Mouse (Mus musculus): Measurements from ENCODE around the gene Gdpd4. TPM values are rescaled to one million over a fixed set of nuclear protein-coding genes. Genes with fewer than 3 reads are reported as not detected.

The Gdpd4 gene
- total RNA-seq (2017) = not detected in 2 replicates

DNA sequence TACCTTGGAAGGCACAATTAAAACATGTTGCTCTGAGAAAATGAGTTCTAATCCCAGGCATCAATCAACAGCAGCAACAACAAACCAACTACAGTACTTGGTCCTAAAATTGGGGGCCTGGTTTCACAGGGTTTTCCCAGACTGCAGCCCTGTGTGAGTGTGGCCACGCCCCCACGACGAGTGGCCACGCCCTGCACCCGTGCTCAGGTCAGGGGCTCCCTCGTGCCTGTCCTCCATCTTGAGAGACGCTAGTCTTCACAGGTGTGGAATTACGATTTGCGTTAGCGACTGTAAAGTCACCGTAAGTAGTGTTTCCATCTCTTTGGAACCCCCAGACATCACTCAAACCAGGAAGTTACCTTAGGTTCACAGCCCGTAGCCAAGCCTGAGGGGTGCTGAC is at the start of gene Gdpd4:
Gene Gdpd4, plus strand, starts transcription at position 214 of the 400 bp plus-strand sequence.
- ATAC-seq (ENCODE audit: extremely low read depth, insufficient number of reproducible peaks, low FRiP score, poor library complexity, severe bottlenecking) = no peak

DNA sequence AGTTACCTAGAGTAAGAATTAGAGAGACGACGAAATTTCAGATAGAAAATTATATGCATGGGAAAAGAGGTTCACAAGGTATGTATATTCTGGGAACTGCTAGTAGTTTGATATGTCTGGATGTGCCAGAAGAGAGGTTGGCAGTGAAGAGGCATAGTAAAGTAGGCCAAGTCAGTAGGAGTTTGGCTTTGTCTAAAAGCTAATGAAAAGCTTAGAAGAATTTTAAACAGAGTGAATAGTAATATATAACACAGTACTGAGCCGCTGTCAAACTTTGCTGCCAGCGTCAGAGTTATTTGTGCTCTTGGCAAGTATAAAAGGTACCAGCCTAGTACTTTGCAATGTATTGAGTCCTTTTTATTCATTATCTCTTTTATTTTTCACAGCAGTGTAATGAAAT is 47.4 kb upstream of the Gdpd4 start:
- no peak for ATAC-seq (ENCODE audit: extremely low read depth, insufficient number of reproducible peaks, low FRiP score, poor library complexity, severe bottlenecking)

DNA sequence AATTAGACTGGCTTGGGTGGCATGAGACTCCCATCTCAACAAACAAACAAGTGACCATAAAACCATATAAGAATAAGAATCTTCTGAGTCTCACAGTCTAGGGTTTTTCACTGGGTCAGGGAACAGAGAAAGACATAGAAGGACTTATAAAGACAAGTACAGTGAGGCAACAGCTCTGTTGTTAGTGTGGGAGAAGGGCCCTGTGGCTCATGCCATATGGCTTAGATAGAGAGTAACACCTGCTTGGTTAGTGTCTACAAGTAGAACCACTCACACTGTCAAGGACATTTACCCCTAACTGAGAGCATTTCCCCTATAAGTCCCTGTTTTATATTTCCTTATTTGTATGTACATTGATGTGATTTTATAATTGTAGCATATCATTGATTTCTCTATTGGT is 46.4 kb upstream of the Gdpd4 start:
- no peak for ATAC-seq (ENCODE audit: extremely low read depth, insufficient number of reproducible peaks, low FRiP score, poor library complexity, severe bottlenecking)

- no peak for ATAC-seq (ENCODE audit: extremely low read depth, insufficient number of reproducible peaks, low FRiP score, poor library complexity, severe bottlenecking)
These were observed 41.8 kb upstream of the Gdpd4 start for GRCm38 (mm10) chr7:97877846-97878538.

- ATAC-seq (ENCODE audit: extremely low read depth, insufficient number of reproducible peaks, low FRiP score, poor library complexity, severe bottlenecking) = no peak
These were observed 8.1 kb upstream of the Gdpd4 start for GRCm38 (mm10) chr7:97911646-97912045.

- no peak for ATAC-seq (ENCODE audit: extremely low read depth, insufficient number of reproducible peaks, low FRiP score, poor library complexity, severe bottlenecking)
These were observed 4.8 kb upstream of the Gdpd4 start for GRCm38 (mm10) chr7:97914833-97915516.

DNA sequence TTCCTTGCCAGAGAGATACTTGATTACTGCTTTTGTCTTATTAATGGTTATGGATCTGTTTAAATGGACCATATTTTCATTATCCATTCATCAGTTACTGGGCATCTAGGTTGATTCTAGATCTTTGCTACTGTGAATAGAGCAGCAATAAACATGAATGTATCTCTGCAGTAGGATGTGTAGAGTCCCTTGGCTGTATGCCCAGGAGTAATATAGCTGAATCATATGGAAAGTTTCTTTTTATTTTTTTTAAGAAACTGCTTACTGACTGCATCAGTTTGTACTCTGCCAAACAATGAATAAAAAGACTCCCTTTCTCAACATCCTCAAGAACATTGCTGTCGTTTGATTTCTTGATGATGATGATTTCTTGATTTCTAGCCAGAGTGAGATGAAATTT is 6.1 kb downstream of the Gdpd4 start:
- no peak for ATAC-seq (ENCODE audit: extremely low read depth, insufficient number of reproducible peaks, low FRiP score, poor library complexity, severe bottlenecking)

GRCm38 (mm10) chr7:97926978-97927377 is 7.2 kb downstream of the Gdpd4 start:
- ATAC-seq (ENCODE audit: extremely low read depth, insufficient number of reproducible peaks, low FRiP score, poor library complexity, severe bottlenecking) = no peak

DNA sequence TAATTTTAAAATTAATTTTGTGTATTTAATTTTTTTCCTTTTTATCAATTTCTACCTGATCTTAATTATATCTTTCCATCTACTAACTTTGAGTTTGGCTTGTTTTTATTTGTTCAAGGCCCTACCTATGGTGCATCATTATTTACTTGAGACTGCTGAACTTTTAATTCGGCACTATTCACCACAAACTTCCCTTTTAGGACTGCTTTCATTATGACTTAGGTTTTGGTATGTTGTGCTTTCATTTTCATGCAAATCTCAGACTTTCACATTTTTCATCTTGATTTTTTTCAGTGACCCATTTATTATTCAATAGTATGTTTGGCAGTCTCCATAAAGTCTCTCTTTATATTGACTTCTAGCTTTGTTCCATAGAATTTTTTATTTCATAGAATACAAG is 24.7 kb downstream of the Gdpd4 start:
- ATAC-seq (ENCODE audit: extremely low read depth, insufficient number of reproducible peaks, low FRiP score, poor library complexity, severe bottlenecking) = no peak

GRCm38 (mm10) chr7:97972486-97972885 is 52.7 kb downstream of the Gdpd4 start:
- ATAC-seq (ENCODE audit: extremely low read depth, insufficient number of reproducible peaks, low FRiP score, poor library complexity, severe bottlenecking) = no peak

DNA sequence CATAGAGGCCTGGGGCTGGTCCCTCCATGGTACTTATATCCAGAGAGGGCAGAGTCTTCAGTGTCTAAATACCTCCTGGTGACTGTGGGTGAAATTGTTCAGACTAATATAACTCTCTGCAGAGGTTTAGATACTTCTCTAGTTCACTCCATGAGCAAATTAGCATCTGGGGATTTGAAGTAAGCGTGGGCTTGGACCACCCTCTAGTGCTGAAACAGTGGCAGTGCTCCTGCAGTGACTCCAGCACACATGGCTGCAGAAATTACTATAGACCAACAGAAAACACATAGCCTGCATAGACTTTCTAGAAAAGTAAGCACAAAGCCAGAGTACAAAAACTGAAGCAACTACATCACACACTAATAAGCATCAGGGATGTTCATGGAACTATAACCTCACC is 57.7 kb downstream of the Gdpd4 start:
- peak; percentile 58; the same call in 1 of the 2 replicates for ATAC-seq (ENCODE audit: extremely low read depth, insufficient number of reproducible peaks, low FRiP score, poor library complexity, severe bottlenecking)

- no peak for ATAC-seq (ENCODE audit: extremely low read depth, insufficient number of reproducible peaks, low FRiP score, poor library complexity, severe bottlenecking)
These were observed 64.5 kb downstream of the Gdpd4 start for GRCm38 (mm10) chr7:97984108-97984834.

GRCm38 (mm10) chr7:98002617-98003016 is 82.9 kb downstream of the Gdpd4 start:
- no peak for ATAC-seq (ENCODE audit: extremely low read depth, insufficient number of reproducible peaks, low FRiP score, poor library complexity, severe bottlenecking)

GRCm38 (mm10) chr7:98048101-98048824 is 128.5 kb downstream of the Gdpd4 start:
- ATAC-seq (ENCODE audit: extremely low read depth, insufficient number of reproducible peaks, low FRiP score, poor library complexity, severe bottlenecking) = no peak

- 0 out of 2 replicates have a peak, but pooled peaks have one; percentile 14 for ATAC-seq (ENCODE audit: extremely low read depth, insufficient number of reproducible peaks, low FRiP score, poor library complexity, severe bottlenecking)
These were observed 132.2 kb downstream of the Gdpd4 start for GRCm38 (mm10) chr7:98051980-98052379.

- ATAC-seq (ENCODE audit: extremely low read depth, insufficient number of reproducible peaks, low FRiP score, poor library complexity, severe bottlenecking) = no peak
These were observed 134.7 kb downstream of the Gdpd4 start for GRCm38 (mm10) chr7:98054461-98054860.

GRCm38 (mm10) chr7:98054942-98055341 is 135.2 kb downstream of the Gdpd4 start:
- no peak for ATAC-seq (ENCODE audit: extremely low read depth, insufficient number of reproducible peaks, low FRiP score, poor library complexity, severe bottlenecking)

DNA sequence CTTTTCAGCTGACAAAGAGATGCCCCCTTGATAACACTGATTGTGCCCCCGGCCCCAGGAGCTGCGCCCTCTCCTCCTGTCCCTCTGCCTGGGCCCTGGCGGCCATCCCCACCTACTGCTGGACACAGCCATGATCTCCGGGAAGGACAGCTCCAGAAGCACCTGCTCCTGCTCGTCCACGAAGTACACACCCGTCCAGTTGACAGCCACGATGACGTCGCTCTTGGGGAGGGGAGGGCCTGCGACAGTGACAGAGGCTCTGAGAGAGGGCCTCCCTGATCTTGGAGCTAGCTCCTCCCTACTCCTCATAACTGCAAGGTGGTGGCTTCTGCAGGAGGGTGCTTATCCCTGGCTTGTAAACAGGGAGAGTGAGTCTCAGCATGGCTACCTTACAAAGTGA is 146.5 kb downstream of the Gdpd4 start:
- ATAC-seq (ENCODE audit: extremely low read depth, insufficient number of reproducible peaks, low FRiP score, poor library complexity, severe bottlenecking) = no peak

DNA sequence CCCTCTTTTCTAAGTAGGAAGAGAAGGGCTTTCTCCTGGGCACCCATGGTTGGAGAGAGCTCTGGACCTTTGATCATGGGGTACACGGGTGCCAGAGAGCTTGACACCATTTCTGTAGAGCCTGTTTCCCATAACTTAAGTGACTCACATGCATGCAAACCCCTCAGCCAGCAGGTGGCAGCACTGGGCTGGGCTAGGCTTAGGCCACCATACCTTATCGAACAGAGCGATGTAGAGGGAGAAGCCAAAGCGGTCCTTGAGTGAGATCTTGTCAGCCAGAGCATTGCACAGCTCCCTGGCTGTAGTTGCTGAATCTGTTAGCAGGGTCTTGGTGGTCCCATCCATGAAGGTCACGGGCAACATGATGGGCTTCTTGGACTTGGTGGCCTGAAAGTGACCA is 151.9 kb downstream of the Gdpd4 start:
- ATAC-seq (ENCODE audit: extremely low read depth, insufficient number of reproducible peaks, low FRiP score, poor library complexity, severe bottlenecking) = peak; percentile 69

Measured in neutrophil, adult 5-6 weeks (primary cell).